Mouse (Mus musculus) gastrocnemius, adult 2 months (tissue): ENCODE data around the gene Clcnkb. TPM values are rescaled to one million over a fixed set of nuclear protein-coding genes. Genes with fewer than 3 reads are reported as not detected.

Experiments used
- DNase-seq: peaks from one replicate; pipeline ENCODE4 v3.0.0; 2022
- H3K27ac ChIP-seq: fragments of 200-600 bp; 2 replicates; pipeline ENCODE4 v1.8.1; 2022; ENCODE audit warnings: mild to moderate bottlenecking
- H3K4me3 ChIP-seq: fragments of 200-600 bp; 2 replicates; pipeline ENCODE4 v1.8.1; 2022; ENCODE audit warnings: mild to moderate bottlenecking, moderate library complexity
- CTCF ChIP-seq: fragments of 200-600 bp; IDR thresholded peaks from 2 replicates; pipeline ENCODE4 v1.8.1; 2022; ENCODE audit warnings: antibody characterized with exemption, mild to moderate bottlenecking, moderate library complexity
- intact Hi-C: fragments of 180-260 bp; cut with DNase I; formaldehyde crosslinking; loops from one replicate; pipeline ENCODE4 v1.15.1; 2025
- total RNA-seq, 2 experiments: library from RNA; stranded (reverse); gene quantifications; 2 replicates each; pipeline ENCODE4 v1.2.3; 2021

The Clcnkb gene
- total RNA-seq, 2 experiments from 2014 or later = 0.25 TPM; not detected in 1

- H3K27ac ChIP-seq = no peak overlapping the region
- H3K4me3 ChIP-seq = no peak overlapping the region
- no peak for TF ChIP-seq CTCF
- DNase-seq = no peak
- intact Hi-C loops = loop anchor here (1.0 to 10.0 kb wide), 2 partner anchors 187 to 457 kb away; partner anchors contain the start of gene Ctrc
These were observed 27.9 kb downstream of the Clcnkb start for GRCm38 (mm10) chr4:141387933-141388332.

- intact Hi-C loops = loop anchor here (1.0 to 10.0 kb wide), 2 partner anchors 188 to 458 kb away; partner anchors contain the start of gene Ctrc
- peak; percentile 76 for DNase-seq
- H3K27ac ChIP-seq = no peak overlapping the region
- TF ChIP-seq CTCF = peak; percentile 85
- H3K4me3 ChIP-seq = no peak overlapping the region
These were observed 28.6 kb downstream of the Clcnkb start for GRCm38 (mm10) chr4:141387093-141387784.

GRCm38 (mm10) chr4:141386150-141386549 is 29.7 kb downstream of the Clcnkb start:
- Histone ChIP-seq H3K27ac (no peak overlapping the region), H3K4me3 (no peak overlapping the region)
- TF ChIP-seq CTCF = no peak
- intact Hi-C loops = loop anchor here (10.0 kb wide), 1 partner anchor 459 kb away; the partner anchor contains the start of gene Ctrc
- DNase-seq = no peak

- peak; percentile 86 for TF ChIP-seq CTCF
- intact Hi-C loops = loop anchor here (10.0 kb wide), 1 partner anchor 460 kb away; the partner anchor contains the start of gene Ctrc
- DNase-seq = peak; percentile 60
- Histone ChIP-seq H3K27ac (no peak overlapping the region), H3K4me3 (no peak overlapping the region)
These were observed 30.5 kb downstream of the Clcnkb start for GRCm38 (mm10) chr4:141385275-141385674.

- no peak for TF ChIP-seq CTCF
- DNase-seq = no peak
- intact Hi-C loops = loop anchor here (10.0 kb wide), 1 partner anchor 462 kb away; the partner anchor contains the start of gene Ctrc
- Histone ChIP-seq H3K4me3 (peak overlapping the region; percentile 35), H3K27ac (no peak overlapping the region)
These were observed 33.4 kb downstream of the Clcnkb start for GRCm38 (mm10) chr4:141382406-141382805.

- no peak for DNase-seq
- no peak overlapping the region for H3K27ac ChIP-seq
- H3K4me3 ChIP-seq = no peak overlapping the region
- no peak for TF ChIP-seq CTCF
- intact Hi-C loops = loop anchor here (10.0 kb wide), 1 partner anchor 465 kb away; the partner anchor contains the start of gene Ctrc
These were observed 36.1 kb downstream of the Clcnkb start for GRCm38 (mm10) chr4:141379674-141380073.

- no peak for TF ChIP-seq CTCF
- no peak for DNase-seq
- intact Hi-C loops = no loop called here
- H3K4me3 ChIP-seq = no peak overlapping the region
- no peak overlapping the region for H3K27ac ChIP-seq
These were observed 43.4 kb downstream of the Clcnkb start for GRCm38 (mm10) chr4:141372426-141372825.

- peak within 1 kb of the TSS; percentile 73 for H3K4me3 ChIP-seq
- no peak within 1 kb of the TSS for H3K27ac ChIP-seq
- peak; percentile 66 for DNase-seq
- intact Hi-C loops = no loop called here
- TF ChIP-seq CTCF = no peak
These were observed 47.6 kb downstream of the Clcnkb start, which contains the start of gene Fam131c for GRCm38 (mm10) chr4:141367997-141368791. Gene Fam131c (plus strand): TSS chr4:141368220.

GRCm38 (mm10) chr4:141365876-141366275 is 49.9 kb downstream of the Clcnkb start:
- Histone ChIP-seq H3K4me3 (no peak overlapping the region), H3K27ac (no peak overlapping the region)
- TF ChIP-seq CTCF = no peak
- intact Hi-C loops = no loop called here
- peak; percentile 10 for DNase-seq

- H3K27ac ChIP-seq = no peak overlapping the region
- H3K4me3 ChIP-seq = no peak overlapping the region
- DNase-seq = no peak
- TF ChIP-seq CTCF = no peak
- intact Hi-C loops = no loop called here
These were observed 50.7 kb downstream of the Clcnkb start for GRCm38 (mm10) chr4:141365126-141365525.

GRCm38 (mm10) chr4:141362937-141363548 is 52.8 kb downstream of the Clcnkb start:
- intact Hi-C loops = loop anchor here (1.0 to 5.0 kb wide), 2 partner anchors 90 to 216 kb away; partner anchors contain the start of gene Fbxo42
- Histone ChIP-seq H3K4me3 (no peak overlapping the region), H3K27ac (no peak overlapping the region)
- peak; percentile 78 for DNase-seq
- TF ChIP-seq CTCF = peak; percentile 88

- no peak for DNase-seq
- no peak overlapping the region for H3K27ac ChIP-seq
- intact Hi-C loops = loop anchor here (5.0 kb wide), 1 partner anchor 214 kb away; the partner anchor contains the start of gene Fbxo42
- peak; percentile 52 for TF ChIP-seq CTCF
- H3K4me3 ChIP-seq = no peak overlapping the region
These were observed 55.0 kb downstream of the Clcnkb start for GRCm38 (mm10) chr4:141360846-141361245.

GRCm38 (mm10) chr4:141359222-141359621 is 56.6 kb downstream of the Clcnkb start:
- no peak for TF ChIP-seq CTCF
- no peak for DNase-seq
- H3K27ac ChIP-seq = no peak overlapping the region
- H3K4me3 ChIP-seq = no peak overlapping the region
- intact Hi-C loops = no loop called here
